In the genomic region with DNA sequence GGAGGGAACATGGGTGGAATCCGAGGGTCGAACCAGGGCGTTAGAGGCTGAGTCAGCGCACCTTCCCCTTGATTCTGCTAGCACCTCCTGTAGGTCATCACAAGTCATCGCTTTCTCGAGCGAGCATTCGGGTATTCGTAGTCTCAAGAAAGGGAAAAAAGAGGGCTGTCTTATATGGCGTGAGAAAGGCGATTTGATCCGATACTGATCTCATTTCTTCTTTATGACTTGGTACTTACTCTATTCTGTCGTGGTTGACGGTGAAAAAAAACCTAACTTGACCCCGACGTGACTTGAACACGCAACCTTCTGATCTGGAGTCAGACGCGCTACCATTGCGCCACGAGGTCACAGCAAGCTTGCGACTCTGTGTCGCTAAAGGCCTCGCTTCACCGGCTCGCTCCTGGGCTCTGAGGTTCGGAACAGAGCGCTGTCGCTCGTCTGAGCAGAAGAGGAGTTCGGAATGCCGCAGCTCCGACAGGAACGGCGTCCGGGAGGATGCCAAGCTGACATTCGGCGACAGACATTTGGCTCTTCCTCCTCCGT, we compare ENCODE assay signal across 8 mouse cellular contexts. TPM values are rescaled to one million over a fixed set of nuclear protein-coding genes. Genes with fewer than 3 reads are reported as not detected.
DNase-seq lines count a peak whose midpoint lies in the region; TF ChIP-seq lines count a peak whose summit lies in the region.

No protein-coding gene starts in this region.

- 3% methylated on average over 39 of the region's 39 CpGs for WGBS in macrophage (ENCODE audit: missing documents)

- intact Hi-C loops in left cerebral cortex, adult 2 months (cut with DNase I), result loop anchor here (2.0 to 5.0 kb wide), 5 partner anchors 60 to 303 kb away; a partner anchor contains a TSS

- TF ChIP-seq CTCF in left cerebral cortex, adult 2 months (IDR thresholded peaks at IDR 0.05), result peak; percentile 44

- H3K79me2 ChIP-seq in macrophage (ENCODE audit: inconsistent target), result no peaks in the 10 kb centered on the region

- DNase-seq in adipocyte (ENCODE audit: low spot score), result peak; percentile 80
- DNase-seq in embryo, embryonic 10 days (ENCODE audit: low spot score), result peak; percentile 95
- DNase-seq in gastrocnemius, postnatal 10 days, result peak; percentile 90
- peak; percentile 88 for DNase-seq in hindlimb bud, embryonic 11.5 days (ENCODE audit: extremely low spot score, low read depth, low spot score)
- peak; percentile 94 to 99 for DNase-seq in left cerebral cortex, adult 2 months (ENCODE audit: extremely low spot score in 1 of 2, low spot score in 2 of 2)
- DNase-seq in retina, postnatal 7 days (ENCODE audit: low read depth, low spot score), result peak; percentile 72
- peak; percentile 91 to 97 for DNase-seq in urinary bladder, adult 18-20 months (ENCODE audit: low spot score in 2 of 2)

- peak overlapping the region; percentile 97 for H3K27ac ChIP-seq in left cerebral cortex, adult 2 months
- H3K27ac ChIP-seq in macrophage, result peak overlapping the region; percentile 55

- H3K4me3 ChIP-seq in left cerebral cortex, adult 2 months, result peak overlapping the region; percentile 72
- peak overlapping the region; percentile 53 for H3K4me3 ChIP-seq in macrophage (ENCODE audit: inconsistent target)

- H3K36me3 ChIP-seq in macrophage (ENCODE audit: inconsistent target), result no peaks in the 10 kb centered on the region

RNA-seq across cellular contexts. Expression of a gene that starts 29.6 kb away (rescaled TPM):
- total RNA-seq in gastrocnemius, postnatal 10 days (2021), result 1 to 10 TPM; 4.2 to 5.0 TPM
- 1 to 10 TPM; 1.4 to 2.3 TPM for total RNA-seq in left cerebral cortex, adult 2 months (2021)
- total RNA-seq in macrophage (2018; cell fraction: chromatin; rRNA removed), result under 1 TPM in 7 of 26 experiments, not detected in 19; 0.16 to 0.75 (median 0.29) TPM
- under 1 TPM in 5 of 26 experiments, not detected in 21; 0.05 to 0.19 (median 0.09) TPM for total RNA-seq in macrophage (2018; cell fraction: cytosol; rRNA removed)
- total RNA-seq in macrophage (2018; cell fraction: nucleus; rRNA removed), result 1 to 10 TPM in 1 of 26 experiments, under 1 TPM in 9, not detected in 16; 0.21 to 1.2 (median 0.40) TPM
- polyA plus RNA-seq in macrophage (2018), result 0.28 TPM in 1 of 3 replicates, not detected in the others

RNA-seq across cellular contexts. Expression of a gene that starts 46.2 kb away (rescaled TPM):
- total RNA-seq in gastrocnemius, postnatal 10 days (2021), result 1 to 10 TPM; 2.0 to 2.6 TPM
- total RNA-seq in left cerebral cortex, adult 2 months (2021), result 100 to 1,000 TPM; 328 to 336 TPM
- total RNA-seq in macrophage (2018; cell fraction: chromatin; rRNA removed), result not detected
- total RNA-seq in macrophage (2018; cell fraction: cytosol; rRNA removed), result not detected
- not detected for total RNA-seq in macrophage (2018; cell fraction: nucleus; rRNA removed)
- not detected in 3 replicates for polyA plus RNA-seq in macrophage (2018)

Comparison
In these comparisons a context has a peak if more than half of its experiments do, and no peak if none do; other contexts are left out.
1. Peak in every context shown above with its lines: DNase-seq, H3K4me3 ChIP-seq and H3K27ac ChIP-seq.
2. RNA of a gene that starts 46.2 kb away (total RNA-seq): 328 to 336 TPM in left cerebral cortex, adult 2 months; 2.0 to 2.6 TPM in gastrocnemius, postnatal 10 days; every median in the first group is over 10 times any median in the second.